Mouse (Mus musculus) small intestine, adult 2 months (tissue): Measurements from ENCODE around the gene Sdcbp2. TPM values are rescaled to one million over a fixed set of nuclear protein-coding genes. Genes with fewer than 3 reads are reported as not detected.

Source experiments
- H3K27ac ChIP-seq: fragments of 200-500 bp; 2 replicates; pipeline ENCODE4 v1.5.1; 2012; ENCODE audit warnings: low read depth, low read length, control low read depth, inconsistent platforms; ENCODE audit not compliant: insufficient read depth
- H3K27me3 ChIP-seq: fragments of 200-500 bp; 2 replicates; pipeline ENCODE4 v1.6.1; 2012; ENCODE audit warnings: mild to moderate bottlenecking, moderate library complexity, low read length, inconsistent platforms; ENCODE audit not compliant: control insufficient read depth, insufficient read depth
- H3K36me3 ChIP-seq: fragments of 200-500 bp; 2 replicates; pipeline ENCODE4 v1.6.1; 2012; ENCODE audit warnings: mild to moderate bottlenecking, low read length, control low read depth, inconsistent platforms; ENCODE audit not compliant: control insufficient read depth, insufficient read depth
- H3K4me1 ChIP-seq: fragments of 200-500 bp; 2 replicates; pipeline ENCODE4 v1.6.1; 2012; ENCODE audit warnings: low read length, inconsistent platforms, mixed read lengths; ENCODE audit not compliant: control insufficient read depth, insufficient read depth, insufficient read length
- H3K4me3 ChIP-seq: fragments of 200-500 bp; 2 replicates; pipeline ENCODE4 v1.5.1; 2012; ENCODE audit warnings: low read depth, mild to moderate bottlenecking, control low read depth, inconsistent platforms, low read length, moderate library complexity
- CTCF ChIP-seq: fragments of 200-500 bp; IDR thresholded peaks from 2 replicates; pipeline ENCODE4 v1.5.1; 2012; ENCODE audit warnings: low read depth, mild to moderate bottlenecking, control low read depth, inconsistent platforms, low read length, moderate library complexity, mixed read lengths; ENCODE audit not compliant: insufficient replicate concordance, insufficient read length; ENCODE audit errors: extremely low read depth
- POLR2A ChIP-seq: fragments of 200-500 bp; IDR thresholded peaks from 2 replicates; pipeline ENCODE4 v1.6.1; 2012; ENCODE audit warnings: low read depth, mild to moderate bottlenecking, control low read depth, inconsistent platforms, low read length, moderate library complexity
- WGBS: fragments of 180-500 bp; shearing (Covaris S2); methylation state at CpG from one replicate; pipeline ENCODE4 v1.1.7; 2018; 5-methylcytosine and 5-hydroxymethylcytosine counted together
- polyA plus RNA-seq: library from polyadenylated mRNA; depleted of rRNA; stranded (reverse); fragments of >200 nt; gene quantifications from 2 replicates; pipeline ENCODE4 v1.2.3, GENCODE M21; 2012

The Sdcbp2 gene
- polyA plus RNA-seq, 1 experiment = 228 TPM

- H3K27me3 ChIP-seq = no peaks in the 10 kb centered on the region
- no peak overlapping the region for H3K4me3 ChIP-seq
- H3K4me1 ChIP-seq = peaks cover 12% of the 10 kb centered on the region
- TF ChIP-seq POLR2A = no peak
- no peak for TF ChIP-seq CTCF
- H3K36me3 ChIP-seq = no peaks in the 10 kb centered on the region
- WGBS = 76% methylated on average over 6 of the region's 6 CpGs
- H3K27ac ChIP-seq = no peak overlapping the region
Observed at GRCm38 (mm10) chr2:151533632-151534031, 38.8 kb upstream of the Sdcbp2 start.

GRCm38 (mm10) chr2:151535961-151536617 is 36.3 kb upstream of the Sdcbp2 start:
- WGBS = 17% methylated on average over 1 of the region's 1 CpGs
- H3K4me1 ChIP-seq = peaks cover 4% of the 10 kb centered on the region
- H3K27me3 ChIP-seq = no peaks in the 10 kb centered on the region
- H3K27ac ChIP-seq = peak overlapping the region; percentile 27; the same call in 1 of the 2 replicates
- no peak overlapping the region for H3K4me3 ChIP-seq
- H3K36me3 ChIP-seq = no peaks in the 10 kb centered on the region
- TF ChIP-seq CTCF = no peak
- no peak for TF ChIP-seq POLR2A

- 5% methylated on average over 5 of the region's 5 CpGs for WGBS
- no peaks in the 10 kb centered on the region for H3K27me3 ChIP-seq
- no peaks in the 10 kb centered on the region for H3K36me3 ChIP-seq
- peaks cover 4% of the 10 kb centered on the region for H3K4me1 ChIP-seq
- no peak for TF ChIP-seq CTCF
- no peak for TF ChIP-seq POLR2A
- H3K4me3 ChIP-seq = no peak overlapping the region
- peak overlapping the region; percentile 51 for H3K27ac ChIP-seq
Observed at GRCm38 (mm10) chr2:151536618-151536974, 35.8 kb upstream of the Sdcbp2 start.

GRCm38 (mm10) chr2:151538646-151539045 is 33.8 kb upstream of the Sdcbp2 start:
- Histone ChIP-seq H3K36me3 (no peaks in the 10 kb centered on the region), H3K27me3 (no peaks in the 10 kb centered on the region), H3K4me3 (no peak overlapping the region), H3K27ac (no peak overlapping the region), H3K4me1 (peaks cover 7% of the 10 kb centered on the region)
- TF ChIP-seq POLR2A (no peak), CTCF (no peak)
- 78% methylated on average over 4 of the region's 4 CpGs for WGBS

- no peaks in the 10 kb centered on the region for H3K27me3 ChIP-seq
- WGBS = 1% methylated on average over 86 of the region's 93 CpGs
- TF ChIP-seq CTCF (no peak), POLR2A (peak; percentile 50)
- peaks cover 9% of the 10 kb centered on the region; the same call in 1 of the 2 replicates for H3K36me3 ChIP-seq
- peak within 1 kb of the TSS; percentile 100 for H3K4me3 ChIP-seq
- H3K4me1 ChIP-seq = peaks cover 21% of the 10 kb centered on the region; the same call in 1 of the 2 replicates
- peak within 1 kb of the TSS; percentile 93 for H3K27ac ChIP-seq
Observed at GRCm38 (mm10) chr2:151542323-151543062, 29.9 kb upstream of the Sdcbp2 start, which contains the start of gene Fkbp1a. Gene Fkbp1a (plus strand): TSS chr2:151542483.

GRCm38 (mm10) chr2:151543063-151543895 is 29.1 kb upstream of the Sdcbp2 start:
- Histone ChIP-seq H3K4me3 (peak overlapping the region; percentile 100), H3K36me3 (peaks cover 9% of the 10 kb centered on the region; the same call in 1 of the 2 replicates), H3K27ac (peak overlapping the region; percentile 93), H3K27me3 (no peaks in the 10 kb centered on the region), H3K4me1 (peaks cover 26% of the 10 kb centered on the region; the same call in 1 of the 2 replicates)
- TF ChIP-seq POLR2A = no peak
- no peak for TF ChIP-seq CTCF
- 5% methylated on average over 21 of the region's 21 CpGs for WGBS

GRCm38 (mm10) chr2:151544673-151545072 is 27.7 kb upstream of the Sdcbp2 start:
- TF ChIP-seq POLR2A (no peak), CTCF (no peak)
- Histone ChIP-seq H3K27me3 (no peaks in the 10 kb centered on the region), H3K36me3 (peaks cover 9% of the 10 kb centered on the region; the same call in 1 of the 2 replicates), H3K4me3 (no peak overlapping the region), H3K27ac (no peak overlapping the region), H3K4me1 (peaks cover 34% of the 10 kb centered on the region)
- WGBS = 68% methylated on average over 6 of the region's 6 CpGs
